Mouse (Mus musculus): ENCODE measurements around the gene Gmfb. TPM values are rescaled to one million over a fixed set of nuclear protein-coding genes. Genes with fewer than 3 reads are reported as not detected.

Gene Gmfb
- polyA plus RNA-seq, 1 experiment from 2014 or later: 121 TPM

DNA sequence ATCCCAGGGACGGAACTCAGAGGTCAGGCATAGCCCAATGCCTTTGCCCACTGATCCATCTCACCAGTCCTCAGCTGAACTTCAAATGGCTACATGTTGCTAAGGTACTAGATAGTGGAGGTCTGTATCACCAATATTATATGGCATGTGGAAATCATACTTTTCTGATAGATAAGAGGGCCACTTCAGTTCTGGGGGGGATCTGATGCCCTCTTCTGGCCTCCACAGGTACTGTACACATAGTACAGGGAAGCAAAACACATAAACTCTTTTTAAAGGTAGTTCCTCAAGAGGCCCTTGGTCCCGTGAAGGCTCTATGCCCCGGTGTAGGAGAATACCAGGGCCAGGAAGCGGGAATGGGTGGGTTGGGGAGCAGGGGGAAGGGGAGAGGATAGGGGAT is 31.7 kb downstream of the Gmfb start:
- ATAC-seq (ENCODE audit: insufficient read depth, low FRiP score, low TSS enrichment) (no peak), DNase-seq (ENCODE audit: low spot score) (no peak)
- H3K4me1 ChIP-seq (ENCODE audit: control insufficient read depth, insufficient read depth, low read length): peaks cover 4% of the 10 kb centered on the region
- 78% methylated on average over 4 of the region's 4 CpGs for WGBS
- no peaks in the 10 kb centered on the region for H3K27me3 ChIP-seq (ENCODE audit: control insufficient read depth, insufficient read depth, low read length)
- H3K36me3 ChIP-seq (ENCODE audit: control insufficient read depth, insufficient read depth, low read length): no peaks in the 10 kb centered on the region
- H3K4me2 ChIP-seq (ENCODE audit: low read depth): no peak overlapping the region
- no peak overlapping the region for H3K27ac ChIP-seq (ENCODE audit: low read depth, low read length)
- no peak overlapping the region for H3K4me3 ChIP-seq (ENCODE audit: low read depth, low read length)
- H3K9ac ChIP-seq (ENCODE audit: low read length): no peak overlapping the region
- H3K9me3 ChIP-seq (ENCODE audit: control insufficient read depth, low read length): no peaks in the 10 kb centered on the region

GRCm38 (mm10) chr14:46788505-46788901 is 33.5 kb downstream of the Gmfb start:
- peak overlapping the region; percentile 97; the same call in 1 of the 2 replicates for H3K4me3 ChIP-seq (ENCODE audit: low read depth, low read length)
- H3K36me3 ChIP-seq (ENCODE audit: control insufficient read depth, insufficient read depth, low read length): no peaks in the 10 kb centered on the region
- H3K9me3 ChIP-seq (ENCODE audit: control insufficient read depth, low read length): no peaks in the 10 kb centered on the region
- H3K27ac ChIP-seq (ENCODE audit: low read depth, low read length): no peak overlapping the region
- peaks cover 4% of the 10 kb centered on the region for H3K4me1 ChIP-seq (ENCODE audit: control insufficient read depth, insufficient read depth, low read length)
- H3K27me3 ChIP-seq (ENCODE audit: control insufficient read depth, insufficient read depth, low read length): no peaks in the 10 kb centered on the region
- H3K4me2 ChIP-seq (ENCODE audit: low read depth): peak overlapping the region; percentile 19; the same call in 1 of the 2 replicates
- no peak for ATAC-seq (ENCODE audit: insufficient read depth, low FRiP score, low TSS enrichment)
- no peak for DNase-seq (ENCODE audit: low spot score)
- 35% methylated on average over 8 of the region's 8 CpGs for WGBS
- 0 out of 2 replicates have a peak overlapping the region, but pooled peaks have one; percentile 3 for H3K9ac ChIP-seq (ENCODE audit: low read length)

DNA sequence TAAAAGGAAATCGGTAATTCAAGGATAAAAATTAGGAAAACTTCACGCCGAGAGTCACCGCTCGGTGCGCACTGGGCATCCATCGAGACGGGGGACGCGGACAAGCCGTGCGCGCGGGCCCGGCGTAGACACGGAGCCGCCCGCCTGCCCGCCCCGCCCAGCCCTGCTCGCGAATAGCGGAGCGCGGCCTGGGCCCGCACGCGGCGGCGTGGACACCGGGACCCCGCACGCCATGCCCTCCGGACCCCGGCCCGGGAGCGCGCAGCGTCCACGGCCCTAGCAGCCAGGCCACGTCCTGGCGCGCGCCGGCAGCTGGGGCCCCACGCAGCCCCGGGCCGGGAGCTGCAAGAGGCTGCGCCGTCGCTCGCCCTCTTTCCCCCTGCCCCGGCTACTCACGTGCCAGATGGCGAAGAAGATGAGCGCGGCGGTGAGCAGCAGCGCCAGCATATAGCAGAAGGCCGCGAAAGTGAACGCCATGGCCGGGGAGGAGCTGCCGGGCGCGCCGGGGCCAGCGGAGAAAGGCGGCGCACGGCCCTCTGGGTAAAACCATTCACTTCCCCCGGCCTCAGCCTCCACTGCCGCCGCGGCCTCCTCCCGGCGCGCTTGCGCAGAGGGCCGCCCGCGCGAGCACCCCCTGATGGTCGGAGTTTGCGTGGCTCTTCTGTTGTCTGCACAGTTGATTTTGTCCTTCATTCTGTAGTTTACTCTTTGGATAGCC is 34.1 kb downstream of the Gmfb start, which contains the start of gene Cnih1:
TSS of gene Cnih1 (minus strand) at position 625 of the 718 bp plus-strand sequence.
- Histone ChIP-seq H3K9ac (ENCODE audit: low read length) (peak within 1 kb of the TSS; percentile 99), H3K4me1 (ENCODE audit: control insufficient read depth, insufficient read depth, low read length) (peaks cover 4% of the 10 kb centered on the region), H3K27ac (ENCODE audit: low read depth, low read length) (peak within 1 kb of the TSS; percentile 99), H3K4me3 (ENCODE audit: low read depth, low read length) (peak within 1 kb of the TSS; percentile 97), H3K9me3 (ENCODE audit: control insufficient read depth, low read length) (no peaks in the 10 kb centered on the region), H3K4me2 (ENCODE audit: low read depth) (peak within 1 kb of the TSS; percentile 84), H3K36me3 (ENCODE audit: control insufficient read depth, insufficient read depth, low read length) (no peaks in the 10 kb centered on the region), H3K27me3 (ENCODE audit: control insufficient read depth, insufficient read depth, low read length) (no peaks in the 10 kb centered on the region)
- DNase-seq (ENCODE audit: low spot score) (peak; percentile 95), ATAC-seq (ENCODE audit: insufficient read depth, low FRiP score, low TSS enrichment) (peak; percentile 94)
- WGBS: under 1% methylated on average over 71 of the region's 86 CpGs

- Histone ChIP-seq H3K9me3 (ENCODE audit: control insufficient read depth, low read length) (no peaks in the 10 kb centered on the region), H3K27ac (ENCODE audit: low read depth, low read length) (peak overlapping the region; percentile 99), H3K4me2 (ENCODE audit: low read depth) (peak overlapping the region; percentile 84), H3K36me3 (ENCODE audit: control insufficient read depth, insufficient read depth, low read length) (no peaks in the 10 kb centered on the region), H3K4me1 (ENCODE audit: control insufficient read depth, insufficient read depth, low read length) (peaks cover 4% of the 10 kb centered on the region), H3K4me3 (ENCODE audit: low read depth, low read length) (peak overlapping the region; percentile 97), H3K9ac (ENCODE audit: low read length) (peak overlapping the region; percentile 99), H3K27me3 (ENCODE audit: control insufficient read depth, insufficient read depth, low read length) (no peaks in the 10 kb centered on the region)
- 1% methylated on average over 11 of the region's 11 CpGs for WGBS
- ATAC-seq (ENCODE audit: insufficient read depth, low FRiP score, low TSS enrichment) (no peak), DNase-seq (ENCODE audit: low spot score) (no peak)
Measured at GRCm38 (mm10) chr14:46787454-46787786, 34.6 kb downstream of the Gmfb start.

GRCm38 (mm10) chr14:46785247-46785646 is 36.8 kb downstream of the Gmfb start:
- Histone ChIP-seq H3K27me3 (ENCODE audit: control insufficient read depth, insufficient read depth, low read length) (no peaks in the 10 kb centered on the region), H3K36me3 (ENCODE audit: control insufficient read depth, insufficient read depth, low read length) (peaks cover 5% of the 10 kb centered on the region; the same call in 1 of the 2 replicates), H3K4me3 (ENCODE audit: low read depth, low read length) (no peak overlapping the region), H3K27ac (ENCODE audit: low read depth, low read length) (no peak overlapping the region), H3K4me2 (ENCODE audit: low read depth) (no peak overlapping the region), H3K9ac (ENCODE audit: low read length) (no peak overlapping the region), H3K9me3 (ENCODE audit: control insufficient read depth, low read length) (no peaks in the 10 kb centered on the region), H3K4me1 (ENCODE audit: control insufficient read depth, insufficient read depth, low read length) (peaks cover 4% of the 10 kb centered on the region)
- no peak for ATAC-seq (ENCODE audit: insufficient read depth, low FRiP score, low TSS enrichment)
- no peak for DNase-seq (ENCODE audit: low spot score)
- WGBS: 88% methylated on average over 5 of the region's 5 CpGs

DNA sequence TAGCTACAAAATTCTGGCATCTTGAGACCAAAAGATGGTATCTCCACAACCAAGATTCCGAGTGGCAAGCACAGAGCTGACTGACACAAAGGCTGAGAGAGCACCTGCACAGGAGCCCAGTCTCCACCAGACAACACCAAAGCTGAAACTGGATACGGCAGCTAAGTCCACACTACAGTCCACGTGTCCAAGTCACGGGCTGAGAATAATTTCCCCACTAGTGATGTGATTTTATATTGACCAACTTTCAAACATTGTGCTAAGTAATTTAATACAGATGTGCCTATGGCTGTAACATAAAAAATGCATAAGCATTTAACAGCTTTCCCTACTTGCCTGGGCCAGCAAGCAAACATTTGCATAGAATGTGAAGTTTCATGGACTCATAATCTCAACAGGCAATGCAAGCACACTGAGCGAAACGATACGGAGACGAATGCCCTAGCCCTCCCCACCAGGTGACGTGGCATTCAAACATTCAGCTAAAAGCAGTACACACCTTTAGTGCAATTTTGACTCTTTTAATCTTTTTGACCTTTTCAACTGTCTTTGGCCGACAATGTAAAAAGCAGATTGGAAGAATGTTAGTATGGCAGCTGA is 38.6 kb downstream of the Gmfb start:
- H3K9ac ChIP-seq (ENCODE audit: low read length): no peak overlapping the region
- DNase-seq (ENCODE audit: low spot score) (no peak), ATAC-seq (ENCODE audit: insufficient read depth, low FRiP score, low TSS enrichment) (no peak)
- 94% methylated on average over 10 of the region's 10 CpGs for WGBS
- H3K9me3 ChIP-seq (ENCODE audit: control insufficient read depth, low read length): peaks cover 4% of the 10 kb centered on the region; the same call in 1 of the 2 replicates
- peaks cover 21% of the 10 kb centered on the region for H3K36me3 ChIP-seq (ENCODE audit: control insufficient read depth, insufficient read depth, low read length)
- no peak overlapping the region for H3K4me3 ChIP-seq (ENCODE audit: low read depth, low read length)
- H3K4me2 ChIP-seq (ENCODE audit: low read depth): no peak overlapping the region
- H3K4me1 ChIP-seq (ENCODE audit: control insufficient read depth, insufficient read depth, low read length): peaks cover 4% of the 10 kb centered on the region
- no peaks in the 10 kb centered on the region for H3K27me3 ChIP-seq (ENCODE audit: control insufficient read depth, insufficient read depth, low read length)
- no peak overlapping the region for H3K27ac ChIP-seq (ENCODE audit: low read depth, low read length)

DNA sequence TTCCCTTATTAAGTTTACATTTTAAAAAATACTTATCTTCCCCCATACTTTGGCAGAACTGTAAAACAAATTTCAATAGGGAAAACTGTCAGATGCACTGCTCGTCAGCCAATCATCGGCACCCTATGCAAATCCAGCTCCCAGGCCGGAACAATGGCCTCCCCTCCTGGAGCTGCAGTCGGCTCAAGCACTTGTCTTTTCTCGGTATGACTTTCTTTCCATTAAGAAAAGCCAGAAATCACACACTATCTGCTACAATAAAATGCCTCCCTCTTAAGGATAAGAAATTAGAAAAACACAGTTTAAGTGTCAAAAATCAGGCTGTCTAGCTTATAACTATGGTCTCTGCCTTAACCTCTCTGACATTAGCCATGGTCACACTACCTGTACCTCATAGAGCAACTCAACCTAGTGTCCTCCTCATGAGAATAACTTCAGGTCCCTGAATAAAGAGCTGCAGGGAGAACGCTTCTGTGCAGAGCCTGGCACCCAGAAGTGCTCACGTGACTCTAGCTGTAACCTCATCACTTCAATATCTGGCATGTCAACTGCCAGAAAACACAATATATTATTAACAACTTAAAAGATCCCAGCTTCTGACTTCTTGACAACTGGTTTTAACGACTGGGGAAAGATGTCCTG is 39.7 kb downstream of the Gmfb start:
- no peak for DNase-seq (ENCODE audit: low spot score)
- Histone ChIP-seq H3K36me3 (ENCODE audit: control insufficient read depth, insufficient read depth, low read length) (peaks cover 29% of the 10 kb centered on the region), H3K27me3 (ENCODE audit: control insufficient read depth, insufficient read depth, low read length) (no peaks in the 10 kb centered on the region), H3K4me3 (ENCODE audit: low read depth, low read length) (no peak overlapping the region), H3K9ac (ENCODE audit: low read length) (no peak overlapping the region), H3K4me2 (ENCODE audit: low read depth) (no peak overlapping the region), H3K4me1 (ENCODE audit: control insufficient read depth, insufficient read depth, low read length) (peaks cover 4% of the 10 kb centered on the region), H3K27ac (ENCODE audit: low read depth, low read length) (no peak overlapping the region), H3K9me3 (ENCODE audit: control insufficient read depth, low read length) (peaks cover 4% of the 10 kb centered on the region; the same call in 1 of the 2 replicates)
- ATAC-seq (ENCODE audit: insufficient read depth, low FRiP score, low TSS enrichment): no peak
- WGBS: 92% methylated on average over 8 of the region's 8 CpGs

DNA sequence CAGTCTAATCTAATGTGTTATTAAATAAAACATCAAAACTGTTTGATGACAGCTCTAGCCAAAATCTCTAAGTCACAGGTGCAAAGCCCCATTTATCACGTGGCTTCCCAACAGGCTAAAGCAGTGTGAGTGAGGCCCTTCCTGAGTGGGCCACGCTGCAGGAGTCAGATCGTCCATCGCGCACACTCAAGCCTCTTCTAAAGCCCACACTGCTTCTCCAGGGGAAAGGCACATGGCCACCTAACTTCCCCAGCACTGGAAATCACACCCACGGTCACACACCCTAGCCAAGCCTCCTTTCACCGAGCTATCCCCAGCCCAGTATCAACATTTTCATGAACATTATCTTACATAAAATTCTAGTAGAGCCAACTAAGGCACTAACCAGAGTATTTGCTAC is 41.0 kb downstream of the Gmfb start:
- ATAC-seq (ENCODE audit: insufficient read depth, low FRiP score, low TSS enrichment) (no peak), DNase-seq (ENCODE audit: low spot score) (no peak)
- Histone ChIP-seq H3K4me1 (ENCODE audit: control insufficient read depth, insufficient read depth, low read length) (no peaks in the 10 kb centered on the region; the same call in 1 of the 2 replicates), H3K27me3 (ENCODE audit: control insufficient read depth, insufficient read depth, low read length) (no peaks in the 10 kb centered on the region), H3K9me3 (ENCODE audit: control insufficient read depth, low read length) (peaks cover 4% of the 10 kb centered on the region; the same call in 1 of the 2 replicates), H3K36me3 (ENCODE audit: control insufficient read depth, insufficient read depth, low read length) (peaks cover 34% of the 10 kb centered on the region), H3K9ac (ENCODE audit: low read length) (no peak overlapping the region), H3K4me2 (ENCODE audit: low read depth) (no peak overlapping the region), H3K4me3 (ENCODE audit: low read depth, low read length) (no peak overlapping the region), H3K27ac (ENCODE audit: low read depth, low read length) (no peak overlapping the region)
- WGBS: 96% methylated on average over 7 of the region's 7 CpGs
